Mouse (Mus musculus) spleen, postnatal 4 days (tissue): ENCODE measurements around the gene Srpk1.
"Not testable (repeated sequence)": the region's sequence is repeated elsewhere in the genome, so short reads cannot be mapped to it uniquely, and the experiment has no call there.

Experiments used
- DNase-seq, 2 experiments: peaks; one replicate each; pipeline ENCODE4 v3.0.0; 2022; ENCODE audit warnings: low spot score in 2 of 2

The Srpk1 gene

GRCm38 (mm10) chr17:28556635-28557396, 65.7 kb downstream of the Srpk1 start:
- DNase-seq = no peak

GRCm38 (mm10) chr17:28554021-28554420, 68.5 kb downstream of the Srpk1 start:
- DNase-seq = not testable (repeated sequence)

- peak; percentile 50 to 82 for DNase-seq
Observed at GRCm38 (mm10) chr17:28553040-28553793, 69.3 kb downstream of the Srpk1 start.

GRCm38 (mm10) chr17:28549111-28549510, 73.4 kb downstream of the Srpk1 start, which contains the start of gene Clpsl2:
Clpsl2 (plus strand) TSS chr17:28549411.
- no peak for DNase-seq

- DNase-seq = no peak
Observed at GRCm38 (mm10) chr17:28548550-28548949, 74.0 kb downstream of the Srpk1 start.

GRCm38 (mm10) chr17:28546925-28547324, 75.6 kb downstream of the Srpk1 start:
- no peak for DNase-seq

GRCm38 (mm10) chr17:28537881-28538280, 84.6 kb downstream of the Srpk1 start:
- DNase-seq = no peak
